In genomic region chr13:17859365-17860033, GRCm38 (mm10) we compare ENCODE assay signal across 11 mouse cellular contexts. TPM values are rescaled to one million over a fixed set of nuclear protein-coding genes. Genes with fewer than 3 reads are reported as not detected.
DNase-seq lines count a peak whose midpoint lies in the region; ATAC-seq lines count a peak whose summit lies in the region.
"Had no signal": no experiment of that assay in that cellular context is flagged by ENCODE, and none has a peak within 500 bp of the region (broad histone marks: within the 10 kb centered on the region; RNA-seq: fewer than 3 reads in every experiment).

No protein-coding gene starts in this region.

- WGBS in kidney, embryonic 15.5 days: 52% methylated on average over 13 of the region's 13 CpGs
- WGBS in embryonic facial prominence, embryonic 14.5 days: 76% methylated on average over 13 of the region's 13 CpGs

- no peak overlapping the region for H3K9ac ChIP-seq in kidney, embryonic 15.5 days
- H3K9ac ChIP-seq in embryonic facial prominence, embryonic 14.5 days (ENCODE audit: low read depth, low read length): no peak overlapping the region
- H3K9ac ChIP-seq: hindbrain, embryonic 13.5 days; lung, embryonic 14.5 days had no signal

- H3K27me3 ChIP-seq in kidney, embryonic 15.5 days: 0 out of 2 replicates have a peak, but pooled peaks cover 3% of the 10 kb centered on the region
- H3K27me3 ChIP-seq in embryonic facial prominence, embryonic 14.5 days (replicated peaks; ENCODE audit: control insufficient read depth, insufficient read depth, low read length): no peaks in the 10 kb centered on the region
- H3K27me3 ChIP-seq: hindbrain, embryonic 13.5 days had no signal

- H3K27ac ChIP-seq in kidney, embryonic 15.5 days: 0 out of 2 replicates have a peak overlapping the region, but pooled peaks have one; percentile 22
- no peak overlapping the region for H3K27ac ChIP-seq in embryonic facial prominence, embryonic 14.5 days (replicated peaks; ENCODE audit: low read depth, low read length)
- H3K27ac ChIP-seq: hindbrain, embryonic 13.5 days; limb, embryonic 10.5 days had no signal

- H3K4me1 ChIP-seq in kidney, embryonic 15.5 days: peaks cover 31% of the 10 kb centered on the region
- peaks cover 3% of the 10 kb centered on the region; the same call in 1 of the 2 replicates for H3K4me1 ChIP-seq in embryonic facial prominence, embryonic 14.5 days (ENCODE audit: control insufficient read depth, insufficient read depth, low read length)

- no peaks in the 10 kb centered on the region for H3K36me3 ChIP-seq in kidney, embryonic 15.5 days
- H3K36me3 ChIP-seq in embryonic facial prominence, embryonic 14.5 days (ENCODE audit: control insufficient read depth, insufficient read depth, low read length): no peaks in the 10 kb centered on the region
- H3K36me3 ChIP-seq: hindbrain, embryonic 13.5 days; limb, embryonic 10.5 days had no signal

- H3K4me3 ChIP-seq in kidney, embryonic 15.5 days (replicated peaks): no peak overlapping the region
- H3K4me3 ChIP-seq in embryonic facial prominence, embryonic 14.5 days (ENCODE audit: low read depth, low read length): no peak overlapping the region
- H3K4me3 ChIP-seq: hindbrain, embryonic 13.5 days; limb, embryonic 10.5 days had no signal

- no peak for DNase-seq in kidney, postnatal 10 days
- peak; percentile 22 for DNase-seq in embryonic facial prominence, embryonic 14.5 days (ENCODE audit: low spot score)
- peak; percentile 68 for DNase-seq in layer of hippocampus, adult 9-11 months
- peak; percentile 53 to 62 for DNase-seq in right cerebral cortex, postnatal 36 days (ENCODE audit: low spot score in 2 of 2)
- no peak for DNase-seq in T-cell, adult 2 months (ENCODE audit: low spot score)
- DNase-seq: lung, embryonic 14.5 days; thymus, postnatal 14 days had no signal

- ATAC-seq in kidney, embryonic 15.5 days (replicated peaks; ENCODE audit: low FRiP score): peak; percentile 84
- peak; percentile 27; the same call in 1 of the 2 replicates for ATAC-seq in embryonic facial prominence, embryonic 14.5 days (ENCODE audit: low read depth)
- no peak for ATAC-seq in megakaryocyte progenitor cell, adult 5-6 weeks (replicated peaks; ENCODE audit: poor library complexity)

- no peak overlapping the region for H3K4me2 ChIP-seq in kidney, embryonic 15.5 days
- H3K4me2 ChIP-seq in embryonic facial prominence, embryonic 14.5 days (ENCODE audit: low read depth, low read length): no peak overlapping the region
- H3K4me2 ChIP-seq: hindbrain, embryonic 13.5 days; lung, embryonic 14.5 days had no signal

- H3K9me3 ChIP-seq in kidney, embryonic 15.5 days (replicated peaks): no peaks in the 10 kb centered on the region
- H3K9me3 ChIP-seq in embryonic facial prominence, embryonic 14.5 days (ENCODE audit: control insufficient read depth, low read length): no peaks in the 10 kb centered on the region
- H3K9me3 ChIP-seq: hindbrain, embryonic 13.5 days; limb, embryonic 10.5 days had no signal

RNA-seq across cellular contexts. Expression of gene Cdk13, which starts 54.6 kb away (rescaled TPM):
- polyA plus RNA-seq in kidney, embryonic 15.5 days (2015; fragmentation: Nextera tagmentation; extraction: Ambion mirVana): 14.7 and 15.3 TPM in 2 replicates
- 18.7 and 20.3 TPM in 2 replicates for polyA plus RNA-seq in embryonic facial prominence, embryonic 14.5 days (2014; fragmentation: Nextera tagmentation; extraction: Ambion mirVana)
- 82.3 and 90.9 TPM in 2 replicates for total RNA-seq in megakaryocyte progenitor cell, adult 5-6 weeks (2015)
- 43.9 and 73.1 TPM in 2 replicates for total RNA-seq in megakaryocyte progenitor cell, adult 5-6 weeks (2017)

Comparison
In these comparisons a context has a peak if more than half of its experiments do, and no peak if none do; other contexts are left out.
1. DNase-seq: peak in embryonic facial prominence, embryonic 14.5 days (single experiment), layer of hippocampus, adult 9-11 months (single experiment) and right cerebral cortex, postnatal 36 days (2 of 2); none in kidney, postnatal 10 days (single experiment) and T-cell, adult 2 months (single experiment).